Mouse (Mus musculus) midbrain, embryonic 13.5 days (tissue): ENCODE results near the gene Mgat4b. TPM values are rescaled to one million over a fixed set of nuclear protein-coding genes. Genes with fewer than 3 reads are reported as not detected.

Experiments
- ATAC-seq: fragments of 200-750 bp; cut with Nextera tagmentation; 2 replicates; pipeline ENCODE4 v1.8.0; 2017; ENCODE audit warnings: mild to moderate bottlenecking, moderate TSS enrichment, moderate library complexity
- H3K27ac ChIP-seq: fragments of 300-500 bp; sonication (generic); 2 replicates; pipeline ENCODE4 v1.5.1; 2015; ENCODE audit warnings: inconsistent platforms, mild to moderate bottlenecking, moderate library complexity
- H3K27me3 ChIP-seq: fragments of 300-500 bp; sonication (generic); 2 replicates; pipeline ENCODE4 v1.6.1; 2015; ENCODE audit warnings: mild to moderate bottlenecking, inconsistent platforms
- H3K36me3 ChIP-seq: fragments of 300-500 bp; sonication (generic); 2 replicates; pipeline ENCODE4 v1.6.1; 2015; ENCODE audit warnings: mild to moderate bottlenecking, inconsistent platforms
- H3K4me1 ChIP-seq: fragments of 300-500 bp; sonication (generic); replicated peaks from 2 replicates; pipeline ENCODE4 v1.6.1; 2015; ENCODE audit warnings: inconsistent platforms
- H3K4me2 ChIP-seq: fragments of 300-500 bp; sonication (generic); replicated peaks from 2 replicates; pipeline ENCODE4 v1.6.1; 2015; ENCODE audit warnings: moderate library complexity, mild to moderate bottlenecking, inconsistent platforms
- H3K4me3 ChIP-seq: fragments of 300-500 bp; sonication (generic); replicated peaks from 2 replicates; pipeline ENCODE4 v1.5.1; 2015; ENCODE audit warnings: mild to moderate bottlenecking, inconsistent platforms
- H3K9ac ChIP-seq: fragments of 300-500 bp; sonication (generic); replicated peaks from 2 replicates; pipeline ENCODE4 v1.6.1; 2015; ENCODE audit warnings: mild to moderate bottlenecking, inconsistent platforms
- H3K9me3 ChIP-seq: fragments of 300-500 bp; sonication (generic); 2 replicates; pipeline ENCODE4 v1.6.1; 2016; ENCODE audit warnings: mild to moderate bottlenecking, inconsistent platforms
- WGBS: fragments of 180-500 bp; shearing (Covaris S2); methylation state at CpG from one replicate; pipeline ENCODE4 v1.1.7; 2015; 5-methylcytosine and 5-hydroxymethylcytosine counted together
- polyA plus RNA-seq: library from polyadenylated mRNA; unstranded; fragments of >200 nt; fragmentation: Nextera tagmentation; extraction: Ambion mirVana; gene quantifications from 2 replicates; pipeline ENCODE4 v1.2.1, GENCODE M21; 2015

Gene Mgat4b
- polyA plus RNA-seq, 1 experiment from 2014 or later = 30.1 TPM

- Histone ChIP-seq H3K27ac (no peak overlapping the region), H3K4me2 (no peak overlapping the region), H3K9ac (no peak overlapping the region), H3K27me3 (no peaks in the 10 kb centered on the region), H3K9me3 (no peaks in the 10 kb centered on the region), H3K4me3 (no peak overlapping the region), H3K36me3 (0 out of 2 replicates have a peak, but pooled peaks cover 3% of the 10 kb centered on the region), H3K4me1 (peaks cover 28% of the 10 kb centered on the region)
- ATAC-seq = no peak
- WGBS = 61% methylated on average over 4 of the region's 4 CpGs
Measured at GRCm38 (mm10) chr11:50217811-50218210, 7.1 kb downstream of the Mgat4b start.

GRCm38 (mm10) chr11:50219833-50220232 lies 9.1 kb downstream of the Mgat4b start:
- H3K36me3 ChIP-seq = 0 out of 2 replicates have a peak, but pooled peaks cover 3% of the 10 kb centered on the region
- no peak for ATAC-seq
- H3K9ac ChIP-seq = no peak overlapping the region
- H3K4me2 ChIP-seq = no peak overlapping the region
- H3K27ac ChIP-seq = no peak overlapping the region
- peaks cover 37% of the 10 kb centered on the region for H3K4me1 ChIP-seq
- no peaks in the 10 kb centered on the region for H3K27me3 ChIP-seq
- no peaks in the 10 kb centered on the region for H3K9me3 ChIP-seq
- no peak overlapping the region for H3K4me3 ChIP-seq
- 35% methylated on average over 2 of the region's 2 CpGs for WGBS

DNA sequence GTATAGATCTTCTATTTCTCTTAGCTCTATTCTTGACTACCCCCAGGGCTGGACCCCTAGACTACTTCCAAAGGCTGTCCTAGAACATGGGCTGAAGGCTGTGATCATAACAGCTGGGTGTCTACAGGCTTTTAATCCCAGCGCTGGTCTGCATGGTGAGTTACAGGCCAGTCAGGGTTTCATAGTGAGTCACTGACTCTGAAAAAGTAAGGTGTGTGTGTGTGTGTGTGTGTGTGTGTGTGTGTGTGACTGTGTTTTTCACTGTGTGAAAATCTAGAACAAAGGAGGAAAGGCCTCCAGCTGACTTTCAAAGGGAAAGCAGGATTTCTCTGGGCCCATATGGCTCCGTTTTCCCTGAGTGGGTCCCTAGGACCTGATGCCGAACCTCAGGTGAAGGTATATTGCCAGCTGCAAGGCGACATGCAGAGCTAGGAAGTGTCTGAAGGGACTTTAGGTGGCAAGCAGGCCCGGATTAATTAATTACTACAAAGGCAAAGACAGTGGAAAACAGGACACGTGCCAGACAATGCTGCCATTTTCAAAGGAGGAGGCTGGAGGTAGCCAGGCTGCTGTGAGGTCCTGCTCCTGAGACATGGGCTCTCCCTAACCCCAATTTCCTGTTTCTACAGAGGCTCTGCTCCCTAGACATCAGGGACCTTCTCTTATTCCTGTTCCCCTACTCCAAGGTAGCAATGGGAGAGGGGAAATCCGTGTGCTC lies 12.0 kb downstream of the Mgat4b start:
- Histone ChIP-seq H3K9me3 (no peaks in the 10 kb centered on the region), H3K4me3 (no peak overlapping the region; the same call in 1 of the 2 replicates), H3K9ac (no peak overlapping the region; the same call in 1 of the 2 replicates), H3K4me2 (peak overlapping the region; percentile 91), H3K27me3 (no peaks in the 10 kb centered on the region), H3K36me3 (0 out of 2 replicates have a peak, but pooled peaks cover 3% of the 10 kb centered on the region), H3K4me1 (peaks cover 44% of the 10 kb centered on the region), H3K27ac (no peak overlapping the region)
- no peak for ATAC-seq
- 53% methylated on average over 7 of the region's 7 CpGs for WGBS

- H3K27ac ChIP-seq = peak overlapping the region; percentile 95
- peak; percentile 27 for ATAC-seq
- WGBS = 4% methylated on average over 17 of the region's 17 CpGs
Measured at GRCm38 (mm10) chr11:50223783-50224662, 13.3 kb downstream of the Mgat4b start.

DNA sequence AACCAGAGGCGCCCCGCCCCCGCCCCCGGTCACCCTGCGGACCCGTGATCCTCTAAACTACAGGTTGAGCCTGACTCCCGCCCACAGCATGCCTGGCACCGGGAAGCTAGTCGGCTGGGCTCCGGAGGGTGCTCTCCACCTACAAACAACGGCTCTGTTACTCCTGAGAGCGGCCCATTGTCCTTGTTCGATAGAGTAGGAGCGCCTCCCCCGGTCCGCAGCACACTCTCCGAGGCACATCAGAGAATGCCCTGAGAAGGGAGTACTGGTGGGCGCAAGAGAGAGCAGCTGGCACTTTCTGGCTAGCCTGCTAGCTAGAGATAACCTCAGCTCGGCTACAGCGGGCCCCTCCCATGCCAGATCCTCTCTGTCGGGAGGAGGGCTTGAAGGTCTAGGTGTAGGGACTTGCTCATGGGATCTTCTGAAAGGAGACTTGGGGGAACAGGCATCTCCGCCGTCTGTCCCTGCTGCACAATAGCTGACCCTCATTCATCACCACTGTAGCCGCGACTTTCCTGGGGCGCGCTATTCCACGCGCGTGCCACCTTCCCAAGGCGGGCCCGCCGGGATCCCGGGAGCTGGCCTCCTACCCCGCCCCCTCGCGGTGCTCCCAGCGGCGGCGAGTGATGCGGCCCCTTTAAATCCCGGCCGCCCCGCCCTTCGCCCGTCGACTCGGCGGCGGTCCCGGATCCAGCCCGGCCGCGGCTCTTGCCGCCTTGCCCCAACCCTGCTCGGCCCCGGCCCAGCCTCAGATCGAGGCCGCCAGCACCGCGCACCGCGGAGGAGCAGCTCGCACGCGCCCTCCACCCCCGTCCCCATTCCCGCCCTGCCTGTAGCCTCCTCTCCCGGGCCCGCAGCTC lies 14.2 kb downstream of the Mgat4b start:
- 0 out of 2 replicates have a peak, but pooled peaks cover under 1% of the 10 kb centered on the region for H3K36me3 ChIP-seq
- H3K4me1 ChIP-seq = peaks cover 51% of the 10 kb centered on the region
- WGBS = under 1% methylated on average over 67 of the region's 70 CpGs
- peak; percentile 86 for ATAC-seq
- H3K4me3 ChIP-seq = peak overlapping the region; percentile 85
- peak overlapping the region; percentile 99 for H3K9ac ChIP-seq
- H3K9me3 ChIP-seq = no peaks in the 10 kb centered on the region
- H3K27ac ChIP-seq = peak overlapping the region; percentile 95
- H3K4me2 ChIP-seq = peak overlapping the region; percentile 91
- 0 out of 2 replicates have a peak, but pooled peaks cover 6% of the 10 kb centered on the region for H3K27me3 ChIP-seq

More at GRCm38 (mm10) chr11:50223783-50224662, 13.3 kb downstream of the Mgat4b start:
- 0 out of 2 replicates have a peak, but pooled peaks cover 3% of the 10 kb centered on the region for H3K36me3 ChIP-seq
- no peaks in the 10 kb centered on the region for H3K9me3 ChIP-seq
- peak overlapping the region; percentile 91 for H3K4me2 ChIP-seq
- peak overlapping the region; percentile 99 for H3K9ac ChIP-seq
- H3K27me3 ChIP-seq = 0 out of 2 replicates have a peak, but pooled peaks cover 4% of the 10 kb centered on the region
- peaks cover 47% of the 10 kb centered on the region for H3K4me1 ChIP-seq
- H3K4me3 ChIP-seq = peak overlapping the region; percentile 85

- H3K4me1 ChIP-seq = peaks cover 56% of the 10 kb centered on the region
- H3K9me3 ChIP-seq = no peaks in the 10 kb centered on the region
- peaks cover 12% of the 10 kb centered on the region; the same call in 1 of the 2 replicates for H3K27me3 ChIP-seq
- ATAC-seq = peak; percentile 35
- H3K36me3 ChIP-seq = peaks cover 3% of the 10 kb centered on the region; the same call in 1 of the 2 replicates
- peak overlapping the region; percentile 91 for H3K4me2 ChIP-seq
- H3K4me3 ChIP-seq = peak overlapping the region; percentile 85
- H3K9ac ChIP-seq = peak overlapping the region; percentile 99
- WGBS = 3% methylated on average over 34 of the region's 34 CpGs
- H3K27ac ChIP-seq = peak overlapping the region; percentile 95
Measured at GRCm38 (mm10) chr11:50225611-50226378, 15.1 kb downstream of the Mgat4b start.

GRCm38 (mm10) chr11:50226406-50226805 lies 15.7 kb downstream of the Mgat4b start:
- WGBS = 33% methylated on average over 2 of the region's 2 CpGs
- peak overlapping the region; percentile 95; the same call in 1 of the 2 replicates for H3K27ac ChIP-seq
- no peak for ATAC-seq
- peak overlapping the region; percentile 99 for H3K9ac ChIP-seq
- H3K4me1 ChIP-seq = peaks cover 59% of the 10 kb centered on the region
- peaks cover 6% of the 10 kb centered on the region; the same call in 1 of the 2 replicates for H3K36me3 ChIP-seq
- peak overlapping the region; percentile 85 for H3K4me3 ChIP-seq
- no peaks in the 10 kb centered on the region for H3K9me3 ChIP-seq
- H3K27me3 ChIP-seq = peaks cover 12% of the 10 kb centered on the region; the same call in 1 of the 2 replicates
- H3K4me2 ChIP-seq = peak overlapping the region; percentile 91

DNA sequence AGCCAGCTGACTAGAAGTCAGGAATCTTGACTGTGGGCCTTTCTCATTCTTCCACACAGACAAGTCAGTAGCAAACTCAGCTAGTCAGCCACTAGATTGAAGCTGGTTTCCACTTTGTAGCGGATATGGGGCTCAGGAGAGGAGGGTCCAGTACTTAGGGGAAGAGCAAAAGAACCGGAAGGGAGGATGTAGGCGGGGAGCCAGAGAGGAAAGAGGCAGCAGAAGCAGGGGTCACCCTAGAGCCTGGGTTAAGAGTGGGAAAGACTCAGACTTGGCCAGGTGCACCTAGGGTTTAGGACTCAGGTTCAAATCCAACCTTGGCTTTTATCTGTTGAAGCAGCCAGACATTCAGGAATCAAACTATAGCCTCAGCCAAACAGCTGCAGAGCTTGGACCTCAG lies 16.5 kb downstream of the Mgat4b start:
- H3K4me2 ChIP-seq = peak overlapping the region; percentile 91
- ATAC-seq = no peak
- H3K9me3 ChIP-seq = no peaks in the 10 kb centered on the region
- 83% methylated on average over 3 of the region's 3 CpGs for WGBS
- peak overlapping the region; percentile 99 for H3K9ac ChIP-seq
- H3K4me3 ChIP-seq = no peak overlapping the region; the same call in 1 of the 2 replicates
- H3K36me3 ChIP-seq = peaks cover 12% of the 10 kb centered on the region
- H3K27ac ChIP-seq = no peak overlapping the region
- peaks cover 59% of the 10 kb centered on the region for H3K4me1 ChIP-seq
- peaks cover 12% of the 10 kb centered on the region; the same call in 1 of the 2 replicates for H3K27me3 ChIP-seq

DNA sequence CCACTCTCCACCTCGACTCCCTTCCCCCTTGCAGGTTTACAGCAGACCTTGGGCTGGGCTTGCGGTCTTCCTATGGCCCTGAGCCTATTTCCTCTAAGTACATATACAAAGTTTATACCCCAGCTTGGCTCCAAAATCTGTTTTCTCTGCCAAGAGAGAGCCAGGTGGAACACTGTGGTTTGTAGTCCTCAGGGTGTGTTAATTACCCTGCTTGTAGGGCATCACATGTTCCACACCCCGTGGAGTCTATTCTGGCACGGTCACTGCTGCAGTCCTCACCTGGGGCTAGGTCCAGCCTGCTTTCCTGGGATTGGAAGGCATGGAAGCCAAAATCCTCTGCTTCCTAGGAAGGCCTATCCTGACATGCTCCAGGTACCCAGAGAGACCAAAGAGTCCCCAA lies 17.0 kb downstream of the Mgat4b start:
- no peak for ATAC-seq
- H3K4me1 ChIP-seq = peaks cover 54% of the 10 kb centered on the region
- H3K27ac ChIP-seq = no peak overlapping the region
- peak overlapping the region; percentile 91; the same call in 1 of the 2 replicates for H3K4me2 ChIP-seq
- WGBS = 88% methylated on average over 4 of the region's 4 CpGs
- no peak overlapping the region for H3K4me3 ChIP-seq
- peaks cover 12% of the 10 kb centered on the region; the same call in 1 of the 2 replicates for H3K27me3 ChIP-seq
- no peaks in the 10 kb centered on the region for H3K9me3 ChIP-seq
- peaks cover 18% of the 10 kb centered on the region for H3K36me3 ChIP-seq
- peak overlapping the region; percentile 99; the same call in 1 of the 2 replicates for H3K9ac ChIP-seq

GRCm38 (mm10) chr11:50228772-50229171 lies 18.1 kb downstream of the Mgat4b start:
- ATAC-seq = no peak
- H3K36me3 ChIP-seq = peaks cover 28% of the 10 kb centered on the region
- peaks cover 44% of the 10 kb centered on the region for H3K4me1 ChIP-seq
- peak overlapping the region; percentile 34 for H3K9ac ChIP-seq
- 23% methylated on average over 3 of the region's 3 CpGs for WGBS
- no peaks in the 10 kb centered on the region for H3K9me3 ChIP-seq
- H3K4me2 ChIP-seq = no peak overlapping the region
- H3K27me3 ChIP-seq = peaks cover 12% of the 10 kb centered on the region; the same call in 1 of the 2 replicates
- H3K27ac ChIP-seq = no peak overlapping the region
- no peak overlapping the region for H3K4me3 ChIP-seq
